Mouse (Mus musculus) urinary bladder, adult 2 months (tissue): ENCODE data around the gene Teddm2. TPM values are rescaled to one million over a fixed set of nuclear protein-coding genes. Genes with fewer than 3 reads are reported as not detected.

Source experiments
- DNase-seq: peaks from one replicate; pipeline ENCODE4 v3.0.0; 2022; ENCODE audit warnings: low spot score
- polyA plus RNA-seq: library from polyadenylated mRNA; depleted of rRNA; stranded (reverse); fragments of >200 nt; gene quantifications from 2 replicates; pipeline ENCODE4 v1.2.3, GENCODE M21; 2012; rRNA removed

Teddm2 gene
- polyA plus RNA-seq, 1 experiment, result 0.77 TPM

DNA sequence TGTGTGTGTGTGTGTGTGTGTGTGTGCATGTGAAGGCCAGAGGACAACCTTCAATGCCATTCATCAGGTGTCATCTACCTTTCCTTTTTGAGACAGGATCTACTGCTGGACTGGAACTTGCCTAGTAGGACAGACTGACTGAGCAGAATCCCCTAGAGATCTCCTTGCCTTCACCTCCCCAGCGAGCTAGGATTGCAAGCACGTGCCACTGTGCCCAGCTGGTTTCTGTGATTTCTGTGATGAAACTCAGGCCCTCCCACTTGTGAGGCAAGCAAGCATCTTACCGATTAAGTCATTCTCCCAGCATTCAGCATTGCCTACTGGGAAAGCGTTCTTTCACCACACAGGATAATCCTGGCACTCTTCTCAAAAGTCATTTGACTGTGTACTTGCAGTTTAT lies 69.3 kb downstream of the Teddm2 start:
- no peak for DNase-seq

DNA sequence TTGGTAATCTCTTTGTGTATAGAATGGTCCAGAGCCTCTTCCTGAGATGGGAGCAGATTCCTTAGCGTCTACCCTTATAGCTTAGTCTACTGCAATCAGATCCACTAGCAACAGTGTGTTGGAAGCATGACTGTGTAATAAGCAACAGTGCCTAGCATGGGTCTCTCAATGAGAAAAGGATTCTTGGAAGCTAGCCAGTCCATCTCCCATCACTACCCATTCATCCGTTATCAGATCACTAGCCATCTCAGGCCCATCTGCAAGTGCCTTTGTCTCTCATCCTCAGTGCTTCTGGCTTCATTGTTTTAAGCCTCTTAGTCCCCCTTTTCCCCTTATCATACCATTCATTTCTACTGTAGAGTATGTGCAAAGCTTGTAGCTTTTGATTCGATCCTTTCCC lies 79.8 kb downstream of the Teddm2 start:
- no peak for DNase-seq

DNA sequence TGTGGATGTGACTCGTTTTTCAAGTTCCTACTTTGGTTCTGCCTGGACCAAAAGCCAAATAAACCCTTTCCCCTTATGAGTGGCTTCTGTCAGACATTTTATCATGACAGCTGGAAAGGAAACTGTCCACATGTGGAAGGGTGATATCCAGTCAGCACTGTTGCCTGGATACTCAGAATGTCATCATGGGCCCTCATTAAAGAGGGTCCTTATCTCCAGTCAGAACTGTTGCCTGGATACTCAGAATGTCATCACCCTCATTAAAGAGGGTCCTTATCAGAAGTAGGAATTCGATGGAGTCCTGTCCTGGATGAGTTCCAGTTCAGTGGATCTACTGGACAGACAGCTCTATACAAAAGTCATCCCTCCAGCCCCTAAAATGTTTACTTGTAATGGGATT lies 85.8 kb downstream of the Teddm2 start:
- DNase-seq, result no peak

DNA sequence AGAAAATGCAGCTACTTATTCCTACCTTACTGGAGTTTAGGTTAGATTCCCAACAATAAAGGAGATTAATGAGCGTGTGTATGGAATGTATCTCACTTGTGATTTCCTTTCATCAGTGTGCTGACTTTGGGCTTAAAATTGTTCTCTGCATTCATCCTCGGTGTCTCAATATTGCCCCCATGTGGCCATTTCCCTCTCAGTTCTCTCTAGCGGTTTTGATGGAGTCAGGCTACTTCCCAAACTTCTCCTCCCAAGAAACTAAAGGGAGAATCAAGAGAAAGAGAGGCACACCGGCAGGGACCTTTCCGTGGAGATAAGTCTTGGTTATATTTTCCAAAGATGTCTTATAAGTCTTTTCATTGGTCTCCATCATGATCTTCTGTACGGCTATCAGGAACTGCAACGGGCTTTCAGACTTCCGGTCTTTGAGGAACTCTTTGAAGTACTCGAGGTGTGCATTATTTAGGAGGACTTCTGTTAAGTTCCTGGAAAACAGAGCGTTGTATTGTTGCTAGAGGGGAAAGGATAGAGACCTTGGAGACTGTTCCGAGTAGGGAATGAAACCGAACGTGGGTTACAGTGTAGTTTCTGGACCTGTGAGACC lies 92.5 kb downstream of the Teddm2 start:
- no peak for DNase-seq

DNA sequence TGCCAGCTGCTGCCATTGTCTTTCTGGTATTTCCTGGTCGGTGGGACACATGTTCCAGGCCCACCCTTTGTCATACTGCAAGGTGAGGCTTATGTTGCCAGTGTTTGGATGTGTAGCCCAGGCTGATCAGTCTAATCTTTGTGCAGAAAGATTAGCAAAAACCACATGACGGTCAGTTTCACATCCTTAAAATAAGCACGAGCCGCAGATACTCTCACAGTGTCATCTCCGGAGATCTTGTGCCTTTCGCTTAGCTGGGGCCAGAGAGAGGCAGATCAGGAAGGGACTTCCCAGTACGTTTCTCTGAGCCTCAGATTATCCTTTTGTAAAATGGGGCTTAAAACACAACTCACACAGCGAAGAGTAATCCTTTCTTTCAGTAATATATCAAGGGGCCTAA lies 96.5 kb downstream of the Teddm2 start:
- DNase-seq, result no peak

DNA sequence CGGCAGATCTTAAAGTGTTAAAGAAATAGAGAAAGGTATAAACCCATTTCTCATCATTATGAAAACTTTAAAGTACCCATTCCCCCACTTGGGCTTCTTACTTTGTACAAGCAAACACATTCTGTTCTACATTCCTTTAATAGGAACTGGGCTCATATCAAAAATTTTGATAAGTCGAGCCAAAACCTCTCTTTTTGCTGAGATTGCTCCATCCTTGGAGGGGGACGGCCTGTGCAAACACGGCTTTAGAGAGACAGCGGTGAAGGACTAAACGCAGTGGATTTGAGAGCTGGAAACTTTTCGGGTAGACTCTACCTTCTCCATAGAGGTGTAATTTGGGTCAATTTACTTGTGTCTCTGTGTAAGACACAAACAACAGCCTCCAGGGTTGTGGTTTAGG lies 97.3 kb downstream of the Teddm2 start:
- no peak for DNase-seq

Other genes with a start within 250 kb of the Teddm2 start
- 0.03 TPM in 1 of 2 replicates, not detected in the other for gene Rgs8, start 247.2 kb downstream of the Teddm2 start, polyA plus RNA-seq
- gene Rgs16, start 159.9 kb downstream of the Teddm2 start, polyA plus RNA-seq, result 2.4 and 2.5 TPM in 2 replicates
- gene Rnasel, start 150.8 kb downstream of the Teddm2 start, polyA plus RNA-seq, result 15.7 and 20.8 TPM in 2 replicates
- gene Rgsl1, start 56.1 kb downstream of the Teddm2 start, polyA plus RNA-seq, result 0.72 and 0.80 TPM in 2 replicates
- 0.03 TPM in 1 of 2 replicates, not detected in the other for gene Teddm1b, start 25.9 kb downstream of the Teddm2 start, polyA plus RNA-seq
- gene Teddm1a, start 8.5 kb downstream of the Teddm2 start, polyA plus RNA-seq, result not detected in 2 replicates
- gene Glul, start 284 bp downstream of the Teddm2 start, polyA plus RNA-seq, result 244 and 313 TPM in 2 replicates